In genomic region chr3:39643194-39643593, GRCm38 (mm10) we compare ENCODE assay signal across 19 mouse cellular contexts.
DNase-seq lines count a peak whose midpoint lies in the region; ATAC-seq and TF ChIP-seq lines count a peak whose summit lies in the region.
"Had no signal": no experiment of that assay in that cellular context is flagged by ENCODE, and none has a peak within 500 bp of the region (broad histone marks: within the 10 kb centered on the region; RNA-seq: fewer than 3 reads in every experiment).

No protein-coding gene starts in this region.

- H3K4me1 ChIP-seq in forebrain, embryonic 13.5 days, result no peaks in the 10 kb centered on the region
- H3K4me1 ChIP-seq in forebrain, embryonic 11.5 days (replicated peaks; ENCODE audit: control insufficient read depth, insufficient read depth, low read length), result no peaks in the 10 kb centered on the region
- peaks cover 4% of the 10 kb centered on the region; the same call in 1 of the 2 replicates for H3K4me1 ChIP-seq in forebrain, embryonic 16.5 days (replicated peaks; ENCODE audit: control insufficient read depth, insufficient read depth, low read length)
- no peaks in the 10 kb centered on the region for H3K4me1 ChIP-seq in liver, embryonic 12.5 days
- H3K4me1 ChIP-seq: embryonic facial prominence, embryonic 10.5 days; embryonic facial prominence, embryonic 12.5 days had no signal

- DNase-seq in forebrain, embryonic 11.5 days (ENCODE audit: low spot score), result no peak
- DNase-seq in brain, adult 2 months (ENCODE audit: low read depth, low spot score), result peak; percentile 7
- DNase-seq in brain, embryonic 14.5 days (ENCODE audit: low read depth), result peak; percentile 84
- DNase-seq in frontal cortex, postnatal 36 days (ENCODE audit: low spot score in 2 of 2), result no peak
- no peak for DNase-seq in cerebellum, postnatal 10 days
- DNase-seq: adrenal gland, adult 2 months; adrenal gland, postnatal 10 days; adrenal gland, postnatal 25 days; cerebellum, adult 11-12 months; cerebellum, adult 2 months; cerebellum, adult 9-10 months; cerebellum, postnatal 14 days; gastrocnemius, adult 2 months; gastrocnemius, postnatal 10 days had no signal

- 0 out of 2 replicates have a peak, but pooled peaks have one; percentile 36 for ATAC-seq in forebrain, embryonic 13.5 days
- ATAC-seq in forebrain, embryonic 11.5 days (replicated peaks; ENCODE audit: low FRiP score), result no peak
- ATAC-seq in forebrain, embryonic 16.5 days, result 0 out of 2 replicates have a peak, but pooled peaks have one; percentile 31
- no peak for ATAC-seq in liver, embryonic 12.5 days

- WGBS in forebrain, embryonic 13.5 days, result 71% methylated on average over 3 of the region's 3 CpGs
- WGBS in forebrain, embryonic 11.5 days, result 74% methylated on average over 3 of the region's 3 CpGs
- WGBS in forebrain, embryonic 16.5 days, result 60% methylated on average over 3 of the region's 3 CpGs
- 60% methylated on average over 3 of the region's 3 CpGs for WGBS in liver, embryonic 12.5 days (ENCODE audit: insufficient replicate concordance)

- no peak for TF ChIP-seq CTCF in brain, embryonic 14.5 days (IDR thresholded peaks at IDR 0.05; ENCODE audit: borderline replicate concordance, extremely low read depth, insufficient read depth, insufficient read length)

- H3K4me3 ChIP-seq in forebrain, embryonic 13.5 days, result no peak overlapping the region
- H3K4me3 ChIP-seq in forebrain, embryonic 11.5 days (ENCODE audit: low read depth, low read length), result no peak overlapping the region
- no peak overlapping the region for H3K4me3 ChIP-seq in forebrain, embryonic 16.5 days (replicated peaks; ENCODE audit: low read length)
- H3K4me3 ChIP-seq in liver, embryonic 12.5 days, result no peak overlapping the region
- H3K4me3 ChIP-seq: embryonic facial prominence, embryonic 10.5 days; embryonic facial prominence, embryonic 12.5 days; gastrocnemius, adult 2 months had no signal

- no peak overlapping the region for H3K27ac ChIP-seq in forebrain, embryonic 13.5 days
- no peak overlapping the region for H3K27ac ChIP-seq in forebrain, embryonic 11.5 days (ENCODE audit: low read depth, low read length)
- no peak overlapping the region for H3K27ac ChIP-seq in forebrain, embryonic 16.5 days (ENCODE audit: low read length)
- H3K27ac ChIP-seq in liver, embryonic 12.5 days, result no peak overlapping the region
- H3K27ac ChIP-seq: embryonic facial prominence, embryonic 10.5 days; embryonic facial prominence, embryonic 12.5 days; gastrocnemius, adult 2 months had no signal

- H3K36me3 ChIP-seq in forebrain, embryonic 13.5 days (ENCODE audit: poor library complexity, severe bottlenecking), result no peaks in the 10 kb centered on the region
- no peaks in the 10 kb centered on the region for H3K36me3 ChIP-seq in forebrain, embryonic 11.5 days (ENCODE audit: control insufficient read depth, insufficient read depth, low read length)
- no peaks in the 10 kb centered on the region for H3K36me3 ChIP-seq in forebrain, embryonic 16.5 days (ENCODE audit: control insufficient read depth, insufficient read depth)
- no peaks in the 10 kb centered on the region for H3K36me3 ChIP-seq in liver, embryonic 12.5 days
- H3K36me3 ChIP-seq: embryonic facial prominence, embryonic 10.5 days; embryonic facial prominence, embryonic 12.5 days had no signal

- H3K9me3 ChIP-seq in forebrain, embryonic 13.5 days (replicated peaks), result no peaks in the 10 kb centered on the region
- H3K9me3 ChIP-seq in forebrain, embryonic 11.5 days (ENCODE audit: control insufficient read depth, low read length), result no peaks in the 10 kb centered on the region
- H3K9me3 ChIP-seq in forebrain, embryonic 16.5 days (ENCODE audit: control insufficient read depth, low read length), result no peaks in the 10 kb centered on the region
- no peaks in the 10 kb centered on the region for H3K9me3 ChIP-seq in liver, embryonic 12.5 days (replicated peaks)
- H3K9me3 ChIP-seq: embryonic facial prominence, embryonic 10.5 days; embryonic facial prominence, embryonic 12.5 days had no signal

- H3K27me3 ChIP-seq in forebrain, embryonic 13.5 days, result no peaks in the 10 kb centered on the region
- no peaks in the 10 kb centered on the region for H3K27me3 ChIP-seq in forebrain, embryonic 11.5 days (ENCODE audit: control insufficient read depth, insufficient read depth, low read length)
- no peaks in the 10 kb centered on the region for H3K27me3 ChIP-seq in forebrain, embryonic 16.5 days (replicated peaks; ENCODE audit: control insufficient read depth, insufficient read depth, low read length)
- no peaks in the 10 kb centered on the region for H3K27me3 ChIP-seq in liver, embryonic 12.5 days (replicated peaks)
- H3K27me3 ChIP-seq: embryonic facial prominence, embryonic 12.5 days had no signal

- no peak overlapping the region for H3K9ac ChIP-seq in forebrain, embryonic 13.5 days
- H3K9ac ChIP-seq in forebrain, embryonic 11.5 days (ENCODE audit: low read length), result no peak overlapping the region
- H3K9ac ChIP-seq in forebrain, embryonic 16.5 days (replicated peaks; ENCODE audit: low read depth, low read length), result no peak overlapping the region
- H3K9ac ChIP-seq in liver, embryonic 12.5 days, result no peak overlapping the region
- H3K9ac ChIP-seq: embryonic facial prominence, embryonic 12.5 days had no signal

- no peak for TF ChIP-seq POLR2A in brain, embryonic 14.5 days (IDR thresholded peaks at IDR 0.05; ENCODE audit: borderline replicate concordance, extremely low read depth, insufficient read depth, insufficient read length, poor library complexity, severe bottlenecking)

- H3K4me2 ChIP-seq in forebrain, embryonic 13.5 days, result no peak overlapping the region
- H3K4me2 ChIP-seq in forebrain, embryonic 11.5 days (ENCODE audit: low read depth, low read length, severe bottlenecking), result no peak overlapping the region
- H3K4me2 ChIP-seq in forebrain, embryonic 16.5 days (ENCODE audit: low read length), result no peak overlapping the region
- H3K4me2 ChIP-seq in liver, embryonic 12.5 days, result no peak overlapping the region
- H3K4me2 ChIP-seq: embryonic facial prominence, embryonic 12.5 days had no signal

Comparison
In these comparisons a context has a peak if more than half of its experiments do, and no peak if none do; other contexts are left out.
1. ATAC-seq: peak in forebrain, embryonic 13.5 days (single experiment) and forebrain, embryonic 16.5 days (single experiment); none in forebrain, embryonic 11.5 days (single experiment) and liver, embryonic 12.5 days (single experiment).
2. DNase-seq: peak in brain, adult 2 months (single experiment) and brain, embryonic 14.5 days (single experiment); none in forebrain, embryonic 11.5 days (single experiment), frontal cortex, postnatal 36 days (0 of 2) and cerebellum, postnatal 10 days (0 of 2).